Mouse (Mus musculus) hindbrain, embryonic 16.5 days (tissue): ENCODE measurements around the gene Gm10570. TPM values are rescaled to one million over a fixed set of nuclear protein-coding genes. Genes with fewer than 3 reads are reported as not detected.

Source experiments
- ATAC-seq: fragments of 200-750 bp; cut with Nextera tagmentation; 2 replicates; pipeline ENCODE4 v1.8.0; 2017; ENCODE audit warnings: moderate TSS enrichment, moderate library complexity
- H3K27ac ChIP-seq: fragments of 300-500 bp; sonication (generic); 2 replicates; pipeline ENCODE4 v1.5.1; 2014; ENCODE audit warnings: low read depth, mild to moderate bottlenecking, control low read depth, low read length, moderate library complexity
- H3K27me3 ChIP-seq: fragments of 300-500 bp; sonication (generic); replicated peaks from 2 replicates; pipeline ENCODE4 v1.6.1; 2014; ENCODE audit warnings: low read length; ENCODE audit not compliant: control insufficient read depth, insufficient read depth
- H3K36me3 ChIP-seq: fragments of 300-500 bp; sonication (generic); 2 replicates; pipeline ENCODE4 v1.6.1; 2014; ENCODE audit warnings: mild to moderate bottlenecking, low read length, moderate library complexity, mixed read lengths; ENCODE audit not compliant: control insufficient read depth, insufficient read depth
- H3K4me1 ChIP-seq: fragments of 300-500 bp; sonication (generic); 2 replicates; pipeline ENCODE4 v1.6.1; 2014; ENCODE audit warnings: low read depth, low read length; ENCODE audit not compliant: control insufficient read depth, insufficient read depth
- H3K4me2 ChIP-seq: fragments of 300-500 bp; sonication (generic); 2 replicates; pipeline ENCODE4 v1.6.1; 2014; ENCODE audit warnings: mild to moderate bottlenecking, low read length, control low read depth, moderate library complexity
- H3K4me3 ChIP-seq: fragments of 300-500 bp; sonication (generic); 2 replicates; pipeline ENCODE4 v1.5.1; 2014; ENCODE audit warnings: mild to moderate bottlenecking, low read length, control low read depth, moderate library complexity
- H3K9ac ChIP-seq: fragments of 300-500 bp; sonication (generic); 2 replicates; pipeline ENCODE4 v1.6.1; 2014; ENCODE audit warnings: low read depth, mild to moderate bottlenecking, control low read depth, low read length, moderate library complexity
- H3K9me3 ChIP-seq: fragments of 300-500 bp; sonication (generic); 2 replicates; pipeline ENCODE4 v1.6.1; 2014; ENCODE audit warnings: mild to moderate bottlenecking, low read length, moderate library complexity; ENCODE audit not compliant: control insufficient read depth
- WGBS: fragments of 180-500 bp; shearing (Covaris S2); extraction: QIAGEN DNeasy Blood & Tissue Kit; methylation state at CpG from one replicate; pipeline ENCODE4 v1.1.7; 2014; 5-methylcytosine and 5-hydroxymethylcytosine counted together
- polyA plus RNA-seq: library from polyadenylated mRNA; unstranded; fragments of >200 nt; fragmentation: Nextera tagmentation; extraction: Ambion mirVana; gene quantifications from 2 replicates; pipeline ENCODE4 v1.2.1, GENCODE M21; 2015

The Gm10570 gene
- polyA plus RNA-seq, 1 experiment from 2014 or later, result 1.2 TPM

GRCm38 (mm10) chr4:130312526-130312925 is 4.1 kb upstream of the Gm10570 start:
- WGBS, result 91% methylated on average over 3 of the region's 3 CpGs
- Histone ChIP-seq H3K36me3 (peaks cover 26% of the 10 kb centered on the region), H3K27me3 (no peaks in the 10 kb centered on the region), H3K4me3 (no peak overlapping the region), H3K4me1 (peaks cover 10% of the 10 kb centered on the region), H3K9me3 (no peaks in the 10 kb centered on the region), H3K27ac (no peak overlapping the region), H3K4me2 (no peak overlapping the region), H3K9ac (no peak overlapping the region)
- ATAC-seq, result no peak

GRCm38 (mm10) chr4:130309254-130309653 is 780 bp upstream of the Gm10570 start:
- Histone ChIP-seq H3K4me3 (peak overlapping the region; percentile 53), H3K27ac (peak overlapping the region; percentile 75), H3K9me3 (no peaks in the 10 kb centered on the region), H3K4me1 (peaks cover 11% of the 10 kb centered on the region), H3K27me3 (peaks cover 4% of the 10 kb centered on the region; the same call in 1 of the 2 replicates), H3K9ac (peak overlapping the region; percentile 75), H3K36me3 (peaks cover 14% of the 10 kb centered on the region), H3K4me2 (peak overlapping the region; percentile 68)
- no peak for ATAC-seq
- 43% methylated on average over 8 of the region's 8 CpGs for WGBS

- H3K9ac ChIP-seq, result peak overlapping the region; percentile 75
- peak overlapping the region; percentile 75 for H3K27ac ChIP-seq
- H3K27me3 ChIP-seq, result peaks cover 4% of the 10 kb centered on the region; the same call in 1 of the 2 replicates
- ATAC-seq, result peak; percentile 27
- WGBS, result under 1% methylated on average over 23 of the region's 23 CpGs
- H3K9me3 ChIP-seq, result no peaks in the 10 kb centered on the region
- H3K4me3 ChIP-seq, result peak overlapping the region; percentile 53
- peak overlapping the region; percentile 68 for H3K4me2 ChIP-seq
- H3K36me3 ChIP-seq, result peaks cover 2% of the 10 kb centered on the region; the same call in 1 of the 2 replicates
- H3K4me1 ChIP-seq, result peaks cover 11% of the 10 kb centered on the region
Observed at GRCm38 (mm10) chr4:130307851-130308230, 633 bp downstream of the Gm10570 start.

GRCm38 (mm10) chr4:130306796-130307630 is 1.5 kb downstream of the Gm10570 start:
- H3K36me3 ChIP-seq, result no peaks in the 10 kb centered on the region
- ATAC-seq, result no peak
- 76% methylated on average over 10 of the region's 10 CpGs for WGBS
- no peak overlapping the region for H3K4me3 ChIP-seq
- no peak overlapping the region for H3K27ac ChIP-seq
- H3K27me3 ChIP-seq, result peaks cover 4% of the 10 kb centered on the region; the same call in 1 of the 2 replicates
- H3K4me1 ChIP-seq, result peaks cover 11% of the 10 kb centered on the region
- no peak overlapping the region for H3K9ac ChIP-seq
- H3K4me2 ChIP-seq, result peak overlapping the region; percentile 68; the same call in 1 of the 2 replicates
- H3K9me3 ChIP-seq, result no peaks in the 10 kb centered on the region

GRCm38 (mm10) chr4:130304746-130305145 is 3.7 kb downstream of the Gm10570 start:
- H3K36me3 ChIP-seq, result no peaks in the 10 kb centered on the region
- H3K27me3 ChIP-seq, result peaks cover 4% of the 10 kb centered on the region; the same call in 1 of the 2 replicates
- H3K4me1 ChIP-seq, result peaks cover 8% of the 10 kb centered on the region
- 15% methylated on average over 3 of the region's 3 CpGs for WGBS
- ATAC-seq, result no peak
- no peak overlapping the region for H3K4me3 ChIP-seq
- no peaks in the 10 kb centered on the region for H3K9me3 ChIP-seq
- H3K9ac ChIP-seq, result no peak overlapping the region
- H3K4me2 ChIP-seq, result no peak overlapping the region
- no peak overlapping the region for H3K27ac ChIP-seq

GRCm38 (mm10) chr4:130302285-130302870 is 6.1 kb downstream of the Gm10570 start:
- no peak overlapping the region for H3K4me2 ChIP-seq
- no peak overlapping the region for H3K9ac ChIP-seq
- ATAC-seq, result no peak
- H3K27ac ChIP-seq, result no peak overlapping the region
- H3K4me3 ChIP-seq, result no peak overlapping the region
- H3K27me3 ChIP-seq, result peaks cover 4% of the 10 kb centered on the region; the same call in 1 of the 2 replicates
- H3K9me3 ChIP-seq, result no peaks in the 10 kb centered on the region
- no peaks in the 10 kb centered on the region for H3K36me3 ChIP-seq
- H3K4me1 ChIP-seq, result no peaks in the 10 kb centered on the region; the same call in 1 of the 2 replicates
- 50% methylated on average over 12 of the region's 12 CpGs for WGBS

GRCm38 (mm10) chr4:130299629-130300018 is 8.8 kb downstream of the Gm10570 start:
- Histone ChIP-seq H3K27ac (no peak overlapping the region), H3K36me3 (no peaks in the 10 kb centered on the region), H3K4me3 (no peak overlapping the region), H3K4me1 (no peaks in the 10 kb centered on the region), H3K9ac (no peak overlapping the region), H3K9me3 (no peaks in the 10 kb centered on the region), H3K27me3 (no peaks in the 10 kb centered on the region), H3K4me2 (no peak overlapping the region)
- WGBS, result 63% methylated on average over 8 of the region's 8 CpGs
- no peak for ATAC-seq

GRCm38 (mm10) chr4:130298877-130299628 is 9.4 kb downstream of the Gm10570 start:
- ATAC-seq, result no peak
- Histone ChIP-seq H3K27me3 (no peaks in the 10 kb centered on the region), H3K9ac (no peak overlapping the region), H3K4me2 (no peak overlapping the region), H3K27ac (no peak overlapping the region), H3K36me3 (no peaks in the 10 kb centered on the region), H3K4me1 (no peaks in the 10 kb centered on the region), H3K4me3 (no peak overlapping the region), H3K9me3 (no peaks in the 10 kb centered on the region)
- WGBS, result 68% methylated on average over 11 of the region's 11 CpGs

GRCm38 (mm10) chr4:130297123-130297529 is 11.3 kb downstream of the Gm10570 start:
- WGBS, result 17% methylated on average over 13 of the region's 13 CpGs

More at GRCm38 (mm10) chr4:130297123-130297529, 11.3 kb downstream of the Gm10570 start:
- no peaks in the 10 kb centered on the region for H3K36me3 ChIP-seq
- no peak for ATAC-seq
- no peak overlapping the region for H3K4me2 ChIP-seq
- no peaks in the 10 kb centered on the region for H3K27me3 ChIP-seq
- no peak overlapping the region for H3K9ac ChIP-seq
- H3K4me1 ChIP-seq, result no peaks in the 10 kb centered on the region
- H3K4me3 ChIP-seq, result no peak overlapping the region
- H3K9me3 ChIP-seq, result no peaks in the 10 kb centered on the region
- no peak overlapping the region for H3K27ac ChIP-seq
